Mouse (Mus musculus): ENCODE results near the gene Map1s.

GRCm38 (mm10) chr8:70873364-70873985 is 32.3 kb upstream of the Map1s start, which contains the start of gene Ccdc124:
- no peak for TF ChIP-seq ZC3H11A (IDR thresholded peaks at IDR 0.05; ENCODE audit: borderline replicate concordance, low read depth, low read length)
- peak; percentile 34; the same call in 1 of the 2 replicates for TF ChIP-seq CHD2 (IDR thresholded peaks at IDR 0.05; ENCODE audit: low read depth, low read length)
- peak; percentile 94 for TF ChIP-seq HCFC1 (IDR thresholded peaks at IDR 0.05; ENCODE audit: borderline replicate concordance, insufficient read depth, low read length)
- TF ChIP-seq MAFK (IDR thresholded peaks at IDR 0.05; ENCODE audit: insufficient read depth, low read depth, low read length) = no peak
- no peak for TF ChIP-seq ZNF384 (IDR thresholded peaks at IDR 0.05; ENCODE audit: low read depth, low read length)

Measured in ES-E14 (cell line).